Mouse (Mus musculus): ENCODE measurements around the gene Lmntd1.

DNA sequence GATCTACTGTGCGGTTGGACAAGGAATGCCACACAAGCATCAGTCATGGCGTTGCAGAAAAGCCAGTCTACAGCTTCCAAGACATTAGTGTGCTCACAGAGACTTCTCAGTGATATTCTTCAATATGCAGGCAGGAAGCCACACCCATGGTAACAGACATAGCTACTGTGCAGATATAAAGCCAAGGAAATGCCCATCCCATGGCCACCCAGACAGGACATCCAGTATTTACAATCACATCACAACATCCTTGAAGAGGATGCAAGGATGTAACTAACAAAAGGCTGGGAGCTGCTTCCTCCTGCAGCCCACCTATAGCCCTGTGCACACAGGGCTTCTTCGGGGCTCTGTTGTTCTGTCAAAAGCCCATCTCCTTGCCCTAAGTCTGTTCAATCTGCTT is 45.4 kb downstream of the Lmntd1 start:
- TF ChIP-seq CTCF (IDR thresholded peaks at IDR 0.05; ENCODE audit: low read depth, low read length) (no peak), POLR2A (IDR thresholded peaks at IDR 0.05; ENCODE audit: borderline replicate concordance, low read depth, low read length) (no peak)
